Mouse (Mus musculus) spleen, adult 2 months (tissue): Measurements from ENCODE around the gene Prelp.

ENCODE experiments used
- CTCF ChIP-seq: fragments of 200-500 bp; IDR thresholded peaks from 2 replicates; pipeline ENCODE4 v1.5.1; 2011; ENCODE audit warnings: mild to moderate bottlenecking, inconsistent platforms; ENCODE audit not compliant: insufficient read depth, insufficient read length, insufficient replicate concordance; ENCODE audit errors: extremely low read depth
- POLR2A ChIP-seq: fragments of 200-500 bp; IDR thresholded peaks from 2 replicates; pipeline ENCODE4 v1.6.1; 2011; ENCODE audit warnings: low read depth, low read length, inconsistent platforms

GRCm38 (mm10) chr1:133911456-133911855 lies 9.8 kb downstream of the Prelp start:
- peak; percentile 79; the same call in 1 of the 2 replicates for TF ChIP-seq CTCF
- no peak for TF ChIP-seq POLR2A
